Mouse (Mus musculus): ENCODE measurements around the gene Gm28551. TPM values are rescaled to one million over a fixed set of nuclear protein-coding genes. Genes with fewer than 3 reads are reported as not detected.
"Not testable (repeated sequence)": the region's sequence is repeated elsewhere in the genome, so short reads cannot be mapped to it uniquely, and the experiment has no call there.

The Gm28551 gene
- polyA plus RNA-seq, 1 experiment from 2014 or later = 0.68 TPM

DNA sequence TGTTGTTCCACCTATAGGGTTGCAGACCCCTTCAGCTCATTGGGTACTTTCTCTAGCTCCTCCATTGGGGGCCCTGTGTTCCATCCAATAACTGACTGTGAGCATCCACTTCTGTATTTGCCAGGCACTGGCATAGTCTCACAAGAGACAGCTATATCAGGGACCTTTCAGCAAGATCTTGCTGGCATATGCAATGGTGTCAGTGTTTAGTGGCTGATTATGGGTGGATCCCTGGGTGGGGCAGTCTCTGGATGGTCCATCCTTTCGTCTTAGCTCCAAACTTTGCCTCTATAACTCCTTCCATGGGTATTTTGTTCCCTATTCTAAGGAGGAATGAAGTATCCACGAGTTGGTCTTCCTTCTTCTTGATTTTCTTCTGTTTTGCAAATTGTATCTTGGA is 15.1 kb downstream of the Gm28551 start:
- not testable (repeated sequence) for H3K9ac ChIP-seq (ENCODE audit: low read length); DNase-seq (ENCODE audit: low spot score); H3K27me3 ChIP-seq (ENCODE audit: control insufficient read depth, insufficient read depth, low read length); H3K27ac ChIP-seq (ENCODE audit: low read depth, low read length); H3K4me2 ChIP-seq (ENCODE audit: low read depth); H3K4me1 ChIP-seq (ENCODE audit: control insufficient read depth, insufficient read depth, low read length); H3K36me3 ChIP-seq (ENCODE audit: control insufficient read depth, insufficient read depth, low read length); H3K4me3 ChIP-seq (ENCODE audit: low read depth, low read length); ATAC-seq (ENCODE audit: insufficient read depth, low FRiP score, low TSS enrichment); H3K9me3 ChIP-seq (ENCODE audit: control insufficient read depth, low read length)
- 71% methylated on average over 2 of the region's 2 CpGs for WGBS

DNA sequence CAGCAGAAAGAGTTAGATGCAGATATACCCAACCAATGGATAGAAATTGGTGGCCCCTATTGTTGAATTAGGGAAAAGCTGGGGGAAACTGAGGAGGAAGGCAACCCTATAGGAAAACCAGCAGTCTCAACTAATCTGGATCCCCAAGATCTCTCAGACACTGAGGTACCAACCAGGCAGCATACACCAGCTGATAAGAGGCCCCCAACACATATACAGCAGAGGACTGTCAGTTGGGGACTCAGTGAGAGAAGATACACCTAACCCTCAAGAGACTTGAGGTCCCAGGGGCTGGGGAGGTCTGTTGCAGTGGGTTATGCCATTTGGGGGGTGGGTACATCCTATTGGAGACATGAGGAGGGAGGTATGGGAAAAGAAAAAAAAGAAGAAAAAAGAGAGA is 17.0 kb downstream of the Gm28551 start:
- no peak for ATAC-seq (ENCODE audit: insufficient read depth, low FRiP score, low TSS enrichment)
- Histone ChIP-seq H3K4me3 (ENCODE audit: low read depth, low read length) (no peak overlapping the region), H3K9me3 (ENCODE audit: control insufficient read depth, low read length) (no peaks in the 10 kb centered on the region)

DNA sequence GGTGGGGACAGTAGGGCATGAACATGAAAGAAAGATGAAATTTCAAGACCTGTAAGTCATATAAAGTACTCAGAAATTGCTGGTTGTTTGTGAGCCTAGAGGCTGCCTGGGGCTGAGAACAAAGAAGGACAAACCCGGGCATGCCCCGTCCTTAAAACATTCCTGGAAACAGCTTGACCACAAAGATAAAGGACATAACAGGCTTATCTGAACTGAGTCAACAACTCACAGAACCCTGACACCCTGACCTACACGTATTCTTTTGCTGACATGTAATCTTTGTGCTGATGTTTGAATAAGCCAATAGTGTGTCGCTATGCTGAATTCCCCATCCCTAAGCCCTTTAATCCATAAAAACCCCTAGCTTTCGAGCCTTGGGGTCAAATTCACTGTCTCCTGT is 18.9 kb downstream of the Gm28551 start:
- H3K9ac ChIP-seq (ENCODE audit: low read length); H3K4me2 ChIP-seq (ENCODE audit: low read depth); H3K27me3 ChIP-seq (ENCODE audit: control insufficient read depth, insufficient read depth, low read length); H3K36me3 ChIP-seq (ENCODE audit: control insufficient read depth, insufficient read depth, low read length); H3K4me1 ChIP-seq (ENCODE audit: control insufficient read depth, insufficient read depth, low read length); H3K4me3 ChIP-seq (ENCODE audit: low read depth, low read length); ATAC-seq (ENCODE audit: insufficient read depth, low FRiP score, low TSS enrichment); H3K9me3 ChIP-seq (ENCODE audit: control insufficient read depth, low read length); H3K27ac ChIP-seq (ENCODE audit: low read depth, low read length); DNase-seq (ENCODE audit: low spot score): not testable (repeated sequence)
- 82% methylated on average over 5 of the region's 5 CpGs for WGBS

More for the DNA sequence above, 17.0 kb downstream of the Gm28551 start:
- H3K27me3 ChIP-seq (ENCODE audit: control insufficient read depth, insufficient read depth, low read length) = no peaks in the 10 kb centered on the region
- no peaks in the 10 kb centered on the region for H3K4me1 ChIP-seq (ENCODE audit: control insufficient read depth, insufficient read depth, low read length)
- no peak for DNase-seq (ENCODE audit: low spot score)
- H3K9ac ChIP-seq (ENCODE audit: low read length) = no peak overlapping the region
- H3K27ac ChIP-seq (ENCODE audit: low read depth, low read length) = no peak overlapping the region
- no peaks in the 10 kb centered on the region for H3K36me3 ChIP-seq (ENCODE audit: control insufficient read depth, insufficient read depth, low read length)
- no peak overlapping the region for H3K4me2 ChIP-seq (ENCODE audit: low read depth)

- Histone ChIP-seq H3K4me3 (ENCODE audit: low read depth, low read length) (no peak overlapping the region), H3K36me3 (ENCODE audit: control insufficient read depth, insufficient read depth, low read length) (no peaks in the 10 kb centered on the region), H3K9ac (ENCODE audit: low read length) (no peak overlapping the region), H3K4me1 (ENCODE audit: control insufficient read depth, insufficient read depth, low read length) (no peaks in the 10 kb centered on the region), H3K4me2 (ENCODE audit: low read depth) (no peak overlapping the region), H3K9me3 (ENCODE audit: control insufficient read depth, low read length) (no peaks in the 10 kb centered on the region), H3K27ac (ENCODE audit: low read depth, low read length) (no peak overlapping the region), H3K27me3 (ENCODE audit: control insufficient read depth, insufficient read depth, low read length) (no peaks in the 10 kb centered on the region)
- WGBS = 93% methylated on average over 5 of the region's 5 CpGs
- DNase-seq (ENCODE audit: low spot score) (no peak), ATAC-seq (ENCODE audit: insufficient read depth, low FRiP score, low TSS enrichment) (no peak)
These were observed 27.5 kb downstream of the Gm28551 start for GRCm38 (mm10) chr1:53324827-53325494.

DNA sequence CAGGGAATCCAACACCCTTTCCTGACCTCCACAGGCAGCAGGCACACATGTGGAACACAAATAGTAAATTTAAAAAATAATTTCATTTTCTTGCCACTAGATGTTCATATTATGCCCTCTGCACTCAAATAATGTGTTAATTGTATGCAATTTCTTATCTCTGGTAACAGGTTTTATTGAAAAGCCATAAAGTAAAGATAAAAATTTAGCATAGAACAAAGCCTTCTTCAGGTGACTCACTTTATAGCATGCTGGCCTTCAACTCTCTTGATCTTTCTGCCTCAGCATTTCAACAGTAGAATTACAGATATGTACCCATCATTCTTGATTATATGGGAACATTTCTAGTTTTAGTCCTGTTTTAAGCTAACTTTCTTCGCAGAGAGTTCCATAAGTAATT is 28.2 kb downstream of the Gm28551 start:
- Histone ChIP-seq H3K27ac (ENCODE audit: low read depth, low read length) (no peak overlapping the region), H3K4me1 (ENCODE audit: control insufficient read depth, insufficient read depth, low read length) (no peaks in the 10 kb centered on the region), H3K9ac (ENCODE audit: low read length) (no peak overlapping the region), H3K4me3 (ENCODE audit: low read depth, low read length) (no peak overlapping the region), H3K36me3 (ENCODE audit: control insufficient read depth, insufficient read depth, low read length) (no peaks in the 10 kb centered on the region), H3K27me3 (ENCODE audit: control insufficient read depth, insufficient read depth, low read length) (no peaks in the 10 kb centered on the region), H3K4me2 (ENCODE audit: low read depth) (no peak overlapping the region), H3K9me3 (ENCODE audit: control insufficient read depth, low read length) (no peaks in the 10 kb centered on the region)
- ATAC-seq (ENCODE audit: insufficient read depth, low FRiP score, low TSS enrichment) (no peak), DNase-seq (ENCODE audit: low spot score) (no peak)
- WGBS = 95% methylated on average over 1 of the region's 1 CpGs

- ATAC-seq (ENCODE audit: insufficient read depth, low FRiP score, low TSS enrichment) = no peak
- H3K36me3 ChIP-seq (ENCODE audit: control insufficient read depth, insufficient read depth, low read length) = no peaks in the 10 kb centered on the region
- H3K4me3 ChIP-seq (ENCODE audit: low read depth, low read length) = no peak overlapping the region
- no peaks in the 10 kb centered on the region for H3K27me3 ChIP-seq (ENCODE audit: control insufficient read depth, insufficient read depth, low read length)
- no peaks in the 10 kb centered on the region for H3K9me3 ChIP-seq (ENCODE audit: control insufficient read depth, low read length)
- H3K4me1 ChIP-seq (ENCODE audit: control insufficient read depth, insufficient read depth, low read length) = no peaks in the 10 kb centered on the region
- no peak overlapping the region for H3K9ac ChIP-seq (ENCODE audit: low read length)
- no peak overlapping the region for H3K4me2 ChIP-seq (ENCODE audit: low read depth)
- 92% methylated on average over 5 of the region's 5 CpGs for WGBS
- no peak for DNase-seq (ENCODE audit: low spot score)
- no peak overlapping the region for H3K27ac ChIP-seq (ENCODE audit: low read depth, low read length)
These were observed 29.2 kb downstream of the Gm28551 start for GRCm38 (mm10) chr1:53323254-53323653.

- WGBS = 95% methylated on average over 4 of the region's 4 CpGs
- no peaks in the 10 kb centered on the region for H3K9me3 ChIP-seq (ENCODE audit: control insufficient read depth, low read length)
- H3K4me3 ChIP-seq (ENCODE audit: low read depth, low read length) = no peak overlapping the region
- no peak overlapping the region for H3K9ac ChIP-seq (ENCODE audit: low read length)
- no peaks in the 10 kb centered on the region for H3K27me3 ChIP-seq (ENCODE audit: control insufficient read depth, insufficient read depth, low read length)
- ATAC-seq (ENCODE audit: insufficient read depth, low FRiP score, low TSS enrichment) (no peak), DNase-seq (ENCODE audit: low spot score) (no peak)
- H3K27ac ChIP-seq (ENCODE audit: low read depth, low read length) = no peak overlapping the region
- H3K36me3 ChIP-seq (ENCODE audit: control insufficient read depth, insufficient read depth, low read length) = no peaks in the 10 kb centered on the region
- H3K4me1 ChIP-seq (ENCODE audit: control insufficient read depth, insufficient read depth, low read length) = no peaks in the 10 kb centered on the region
- no peak overlapping the region for H3K4me2 ChIP-seq (ENCODE audit: low read depth)
These were observed 30.7 kb downstream of the Gm28551 start for GRCm38 (mm10) chr1:53321662-53322344.

DNA sequence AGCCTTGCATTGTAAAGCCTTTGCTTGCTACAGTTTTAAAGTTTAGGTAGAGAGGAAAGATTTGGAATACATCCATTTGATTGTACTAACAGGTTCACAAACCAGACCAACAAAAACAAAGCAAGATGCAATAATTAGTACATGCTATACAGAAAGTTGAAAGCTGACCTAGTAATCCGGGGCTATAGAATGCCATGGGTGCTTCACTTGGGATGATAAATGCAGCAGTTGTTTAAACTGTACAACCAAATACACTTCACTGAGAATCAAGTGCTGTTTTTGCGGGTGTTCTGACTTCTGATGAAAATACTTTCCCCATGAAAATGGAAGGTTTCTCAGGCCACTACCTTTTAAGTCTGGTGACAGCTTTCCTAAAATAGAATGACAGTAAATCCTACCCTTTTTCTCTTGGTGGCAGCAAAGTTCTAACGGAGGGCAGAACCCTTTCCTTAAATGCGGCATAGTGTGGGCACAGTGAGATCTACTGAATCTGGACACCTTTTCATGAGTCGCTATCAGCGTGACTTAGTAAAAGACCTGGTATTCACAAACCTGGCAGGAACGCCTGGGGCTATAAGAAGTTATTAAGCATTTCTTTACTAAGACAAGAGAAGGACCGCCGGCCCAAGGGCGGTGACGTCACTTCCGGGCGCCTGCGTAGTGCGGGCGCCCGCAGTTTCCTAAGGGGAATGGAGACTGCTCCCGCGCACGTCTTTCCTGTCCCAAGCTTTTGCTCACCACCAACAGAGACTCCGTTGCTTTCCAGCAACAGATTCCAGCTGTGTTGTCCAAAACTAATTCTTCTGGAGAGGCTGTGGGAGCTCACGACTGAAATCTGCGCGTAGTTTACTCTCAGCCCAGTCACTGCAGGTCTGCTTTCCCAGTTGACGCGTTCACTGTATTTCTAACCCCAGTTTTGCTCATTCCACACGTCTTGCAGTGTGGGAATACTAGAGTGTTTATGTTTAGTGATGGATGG is 39.2 kb downstream of the Gm28551 start, which contains the start of gene Osgepl1:
Osgepl1 (plus strand) TSS at position 636 of the 979 bp plus-strand sequence.
- DNase-seq (ENCODE audit: low spot score) (peak; percentile 90), ATAC-seq (ENCODE audit: insufficient read depth, low FRiP score, low TSS enrichment) (peak; percentile 99)
- no peaks in the 10 kb centered on the region for H3K4me1 ChIP-seq (ENCODE audit: control insufficient read depth, insufficient read depth, low read length)
- no peaks in the 10 kb centered on the region for H3K36me3 ChIP-seq (ENCODE audit: control insufficient read depth, insufficient read depth, low read length)
- H3K9me3 ChIP-seq (ENCODE audit: control insufficient read depth, low read length) = no peaks in the 10 kb centered on the region
- H3K4me2 ChIP-seq (ENCODE audit: low read depth) = peak within 1 kb of the TSS; percentile 69
- peak within 1 kb of the TSS; percentile 67; the same call in 1 of the 2 replicates for H3K27ac ChIP-seq (ENCODE audit: low read depth, low read length)
- H3K4me3 ChIP-seq (ENCODE audit: low read depth, low read length) = peak within 1 kb of the TSS; percentile 63
- H3K9ac ChIP-seq (ENCODE audit: low read length) = peak within 1 kb of the TSS; percentile 80
- no peaks in the 10 kb centered on the region for H3K27me3 ChIP-seq (ENCODE audit: control insufficient read depth, insufficient read depth, low read length)
- WGBS = 3% methylated on average over 27 of the region's 27 CpGs
